ENCODE assay signal across 8 mouse cellular contexts in the genomic region with DNA sequence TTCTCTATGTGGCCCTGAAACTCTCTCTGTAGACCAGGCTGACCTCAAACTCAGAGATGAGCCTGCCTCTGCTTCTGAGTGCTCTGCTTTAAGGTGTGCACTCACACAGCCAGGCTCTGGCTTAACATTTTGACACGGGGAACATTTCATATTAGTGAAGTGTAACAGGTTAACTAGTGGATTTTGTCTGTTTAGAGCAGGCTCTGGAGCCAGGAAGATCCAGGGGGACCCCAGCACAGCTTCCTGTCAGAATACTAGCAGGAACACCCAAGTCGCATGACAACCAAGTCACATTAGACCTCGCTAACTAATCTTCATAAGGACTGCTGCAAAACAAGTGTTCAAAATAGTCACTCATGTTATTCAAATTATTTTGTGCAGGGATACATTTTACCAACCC. TPM values are rescaled to one million over a fixed set of nuclear protein-coding genes. Genes with fewer than 3 reads are reported as not detected.
DNase-seq lines count a peak whose midpoint lies in the region; ATAC-seq and TF ChIP-seq lines count a peak whose summit lies in the region.

No protein-coding gene starts in this region.

- TF ChIP-seq CTCF in kidney, adult 2 months (conservative IDR thresholded peaks at IDR 0.05; ENCODE audit: insufficient read depth, insufficient read length, low read depth, low read length) = no peak
- TF ChIP-seq CTCF in G1E (IDR thresholded peaks at IDR 0.05; ENCODE audit: low read depth, low read length) = no peak
- TF ChIP-seq CTCF in forebrain, postnatal 0 days (IDR thresholded peaks at IDR 0.05; ENCODE audit: low read depth) = no peak

- peak overlapping the region; percentile 74 for H3K9ac ChIP-seq in forebrain, postnatal 0 days

- DNase-seq in kidney, adult 2 months = no peak
- DNase-seq in kidney, adult 9 months = no peak
- no peak for DNase-seq in G1E (ENCODE audit: low spot score)
- no peak for DNase-seq in forebrain, postnatal 0 days
- DNase-seq in embryo, embryonic 9.5 days (ENCODE audit: extremely low spot score) = no peak
- no peak for DNase-seq in right cerebral cortex, postnatal 4 days

- H3K27ac ChIP-seq in kidney, adult 2 months (ENCODE audit: insufficient read depth, low read depth, low read length) = peak overlapping the region; percentile 97; the same call in 1 of the 2 replicates
- H3K27ac ChIP-seq in forebrain, postnatal 0 days (ENCODE audit: low read depth, low read length) = no peak overlapping the region
- H3K27ac ChIP-seq in macrophage = peak overlapping the region; percentile 14; the same call in 1 of the 2 replicates

- WGBS in kidney, adult 2 months = 28% methylated on average over 3 of the region's 3 CpGs
- WGBS in forebrain, postnatal 0 days = 28% methylated on average over 3 of the region's 3 CpGs
- WGBS in macrophage (ENCODE audit: missing documents) = 42% methylated on average over 2 of the region's 3 CpGs

- H3K4me1 ChIP-seq in kidney, adult 2 months (ENCODE audit: control insufficient read depth, insufficient read depth, low read length) = peaks cover 8% of the 10 kb centered on the region
- peaks cover 41% of the 10 kb centered on the region for H3K4me1 ChIP-seq in G1E (ENCODE audit: insufficient read depth, low read depth, low read length)
- H3K4me1 ChIP-seq in forebrain, postnatal 0 days (ENCODE audit: insufficient read depth) = peaks cover 5% of the 10 kb centered on the region

- H3K79me2 ChIP-seq in macrophage (ENCODE audit: inconsistent target) = peaks cover 39% of the 10 kb centered on the region

- TF ChIP-seq POLR2A in kidney, adult 2 months (IDR thresholded peaks at IDR 0.05; ENCODE audit: low read depth, low read length) = no peak

- ATAC-seq in G1E (ENCODE audit: extremely low read depth, insufficient number of reproducible peaks, low FRiP score, poor library complexity, severe bottlenecking) = no peak
- ATAC-seq in forebrain, postnatal 0 days = no peak
- no peak for ATAC-seq in frontal cortex, adult (ENCODE audit: low TSS enrichment)

- H3K4me3 ChIP-seq in kidney, adult 2 months (ENCODE audit: insufficient read depth, low read depth, low read length) = peak overlapping the region; percentile 74
- H3K4me3 ChIP-seq in G1E (ENCODE audit: low read depth, low read length) = peak overlapping the region; percentile 93
- H3K4me3 ChIP-seq in forebrain, postnatal 0 days (ENCODE audit: low read depth, low read length) = peak overlapping the region; percentile 81
- H3K4me3 ChIP-seq in macrophage (ENCODE audit: inconsistent target) = peak overlapping the region; percentile 22; the same call in 1 of the 2 replicates

- no peaks in the 10 kb centered on the region for H3K9me3 ChIP-seq in G1E (replicated peaks)
- H3K9me3 ChIP-seq in forebrain, postnatal 0 days (ENCODE audit: low read length) = no peaks in the 10 kb centered on the region

- H3K36me3 ChIP-seq in kidney, adult 2 months (ENCODE audit: control insufficient read depth, insufficient read depth, low read length) = no peaks in the 10 kb centered on the region
- peaks cover 6% of the 10 kb centered on the region for H3K36me3 ChIP-seq in G1E (replicated peaks)
- H3K36me3 ChIP-seq in forebrain, postnatal 0 days (ENCODE audit: insufficient read depth) = no peaks in the 10 kb centered on the region
- no peaks in the 10 kb centered on the region for H3K36me3 ChIP-seq in macrophage (ENCODE audit: inconsistent target)

- peak overlapping the region; percentile 65 for H3K4me2 ChIP-seq in forebrain, postnatal 0 days (ENCODE audit: low read depth)

- no peaks in the 10 kb centered on the region for H3K27me3 ChIP-seq in kidney, adult 2 months (replicated peaks; ENCODE audit: control insufficient read depth, insufficient read depth, low read length)
- H3K27me3 ChIP-seq in G1E (ENCODE audit: insufficient read depth, low read length) = peaks cover 5% of the 10 kb centered on the region
- no peaks in the 10 kb centered on the region for H3K27me3 ChIP-seq in forebrain, postnatal 0 days (ENCODE audit: insufficient read depth, low read length)

RNA-seq across cellular contexts. Expression of a gene that starts 0.6 kb away (rescaled TPM):
- 382 and 420 TPM in 2 replicates for polyA plus RNA-seq in kidney, adult 2 months (2012; rRNA removed)
- total RNA-seq in G1E (2014; fragmentation: Nextera tagmentation) (97.5 and 108 TPM in 2 replicates), G1E (2017) (57.7 and 65.5 TPM in 2 replicates)
- polyA plus RNA-seq in G1E (2012) (33.1 and 49.5 TPM in 2 replicates), macrophage (2018) (73.2 to 90.4 TPM (median 78.8 TPM) in 3 replicates)
- 75.8 and 97.4 TPM in 2 replicates for total RNA-seq in forebrain, postnatal 0 days (2014; rRNA removed)
- 107 and 124 TPM in 2 replicates for polyA plus RNA-seq in forebrain, postnatal 0 days (2015; fragmentation: Nextera tagmentation; extraction: Ambion mirVana)
- 100 to 1,000 TPM in 14 of 26 experiments, 10 to 100 TPM in 12; 40.4 to 138 (median 104) TPM for total RNA-seq in macrophage (2018; cell fraction: chromatin; rRNA removed)
- total RNA-seq in macrophage (2018; cell fraction: cytosol; rRNA removed) = 100 to 1,000 TPM in 2 of 26 experiments, 10 to 100 TPM in 24; 68.4 to 103 (median 89.7) TPM
- total RNA-seq in macrophage (2018; cell fraction: nucleus; rRNA removed) = 100 to 1,000 TPM in 9 of 26 experiments, 10 to 100 TPM in 17; 50.3 to 122 (median 93.4) TPM

RNA-seq across cellular contexts. Expression of a gene that starts 16.2 kb away (rescaled TPM):
- polyA plus RNA-seq in kidney, adult 2 months (2012; rRNA removed) = 220 and 227 TPM in 2 replicates
- 39.7 and 45.1 TPM in 2 replicates for total RNA-seq in G1E (2014; fragmentation: Nextera tagmentation)
- 34.7 and 36.1 TPM in 2 replicates for total RNA-seq in G1E (2017)
- 33.2 and 38.1 TPM in 2 replicates for polyA plus RNA-seq in G1E (2012)
- 67.9 and 70.4 TPM in 2 replicates for total RNA-seq in forebrain, postnatal 0 days (2014; rRNA removed)
- 95.0 and 95.5 TPM in 2 replicates for polyA plus RNA-seq in forebrain, postnatal 0 days (2015; fragmentation: Nextera tagmentation; extraction: Ambion mirVana)
- total RNA-seq in macrophage (2018; cell fraction: chromatin; rRNA removed) = 10 to 100 TPM in 21 of 26 experiments, 1 to 10 TPM in 5; 5.8 to 52.1 (median 23.9) TPM
- total RNA-seq in macrophage (2018; cell fraction: cytosol; rRNA removed) = 10 to 100 TPM; 41.3 to 61.2 (median 54.5) TPM
- 10 to 100 TPM; 27.1 to 70.9 (median 44.3) TPM for total RNA-seq in macrophage (2018; cell fraction: nucleus; rRNA removed)
- polyA plus RNA-seq in macrophage (2018) = 45.3 to 56.5 TPM (median 55.9 TPM) in 3 replicates

RNA-seq across cellular contexts. Expression of a gene that starts 23.3 kb away (rescaled TPM):
- 29.1 and 29.3 TPM in 2 replicates for polyA plus RNA-seq in kidney, adult 2 months (2012; rRNA removed)
- total RNA-seq in G1E (2014; fragmentation: Nextera tagmentation) = 35.8 and 40.6 TPM in 2 replicates
- 42.5 and 47.4 TPM in 2 replicates for total RNA-seq in G1E (2017)
- polyA plus RNA-seq in G1E (2012) = 16.9 and 20.4 TPM in 2 replicates
- total RNA-seq in forebrain, postnatal 0 days (2014; rRNA removed) = 70.4 and 76.9 TPM in 2 replicates
- 65.7 and 71.3 TPM in 2 replicates for polyA plus RNA-seq in forebrain, postnatal 0 days (2015; fragmentation: Nextera tagmentation; extraction: Ambion mirVana)
- total RNA-seq in macrophage (2018; cell fraction: chromatin; rRNA removed) = 10 to 100 TPM; 13.6 to 66.0 (median 40.8) TPM
- total RNA-seq in macrophage (2018; cell fraction: cytosol; rRNA removed) = 10 to 100 TPM; 15.2 to 26.0 (median 20.9) TPM
- 10 to 100 TPM; 15.1 to 69.0 (median 25.0) TPM for total RNA-seq in macrophage (2018; cell fraction: nucleus; rRNA removed)
- polyA plus RNA-seq in macrophage (2018) = 13.2 to 43.0 TPM (median 17.6 TPM) in 3 replicates

Comparison
In these comparisons a context has a peak if more than half of its experiments do, and no peak if none do; other contexts are left out.
1. H3K4me3 ChIP-seq: peak in every context shown above with its lines; median percentile 93 in G1E; 81 in forebrain, postnatal 0 days; 74 in kidney, adult 2 months; 22 in macrophage.